Mouse (Mus musculus) liver, postnatal 0 days (tissue): ENCODE data around the gene Mvb12b.
A peak's percentile ranks its signal among the peaks of the same experiment; 100 is the strongest.

Source experiments
- CTCF ChIP-seq: sonication (generic); IDR thresholded peaks from 2 replicates; pipeline ENCODE4 v1.5.1; 2016; ENCODE audit warnings: antibody characterized with exemption, low read depth
- EP300 ChIP-seq: IDR thresholded peaks from 2 replicates; pipeline ENCODE4 v1.6.1; 2016; ENCODE audit warnings: antibody characterized with exemption, low read depth, mild to moderate bottlenecking

DNA sequence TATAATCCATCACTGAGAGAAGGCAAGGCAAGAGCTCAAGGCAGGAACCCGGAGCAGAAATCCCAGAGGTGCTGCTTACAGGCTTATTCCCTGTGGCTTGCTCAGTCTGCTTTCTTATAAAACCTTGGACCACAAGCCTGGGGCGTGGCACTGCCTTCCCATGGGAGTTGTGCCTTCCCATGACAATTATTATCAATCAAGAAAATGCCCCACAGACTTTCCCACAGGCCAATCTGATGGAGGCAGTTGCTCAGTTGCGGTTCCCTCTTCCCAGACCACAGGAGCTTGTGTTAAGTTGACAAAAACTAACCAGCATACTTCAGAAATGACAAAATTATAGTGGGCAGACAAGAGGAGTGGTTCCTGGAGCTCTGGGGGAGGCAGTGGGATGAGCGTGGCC, 19.4 kb downstream of the Mvb12b start:
- TF ChIP-seq CTCF = no peak
- peak; percentile 45; the same call in 1 of the 2 replicates for TF ChIP-seq EP300
